Mouse (Mus musculus) lung, embryonic 16.5 days (tissue): Measurements from ENCODE around the gene Fam228b. TPM values are rescaled to one million over a fixed set of nuclear protein-coding genes. Genes with fewer than 3 reads are reported as not detected.
"Not testable (repeated sequence)": the region's sequence is repeated elsewhere in the genome, so short reads cannot be mapped to it uniquely, and the experiment has no call there.

Experiments used
- ATAC-seq: fragments of 200-750 bp; cut with Nextera tagmentation; 2 replicates; pipeline ENCODE4 v1.8.0; 2017; ENCODE audit warnings: low read depth, mild to moderate bottlenecking, moderate library complexity
- H3K27ac ChIP-seq: fragments of 300-500 bp; sonication (generic); 2 replicates; pipeline ENCODE4 v1.5.1; 2014; ENCODE audit warnings: mild to moderate bottlenecking, control low read depth, low read length
- H3K27me3 ChIP-seq: fragments of 300-500 bp; sonication (generic); 2 replicates; pipeline ENCODE4 v1.6.1; 2014; ENCODE audit warnings: low read depth, low read length, mixed read lengths; ENCODE audit not compliant: control insufficient read depth, insufficient read depth
- H3K36me3 ChIP-seq: fragments of 300-500 bp; sonication (generic); 2 replicates; pipeline ENCODE4 v1.6.1; 2014; ENCODE audit warnings: low read length; ENCODE audit not compliant: control insufficient read depth, insufficient read depth
- H3K4me1 ChIP-seq: fragments of 300-500 bp; sonication (generic); replicated peaks from 2 replicates; pipeline ENCODE4 v1.6.1; 2014; ENCODE audit warnings: low read length, mixed read lengths; ENCODE audit not compliant: control insufficient read depth, insufficient read depth
- H3K4me2 ChIP-seq: fragments of 300-500 bp; sonication (generic); 2 replicates; pipeline ENCODE4 v1.6.1; 2014; ENCODE audit warnings: low read depth, low read length, control low read depth
- H3K4me3 ChIP-seq: fragments of 300-500 bp; sonication (generic); 2 replicates; pipeline ENCODE4 v1.5.1; 2014; ENCODE audit warnings: mild to moderate bottlenecking, low read length, control low read depth
- H3K9ac ChIP-seq: fragments of 300-500 bp; sonication (generic); 2 replicates; pipeline ENCODE4 v1.6.1; 2014; ENCODE audit warnings: low read length, control low read depth
- H3K9me3 ChIP-seq: fragments of 300-500 bp; sonication (generic); 2 replicates; pipeline ENCODE4 v1.6.1; 2016; ENCODE audit warnings: low read length; ENCODE audit not compliant: control insufficient read depth
- WGBS: fragments of 180-500 bp; shearing (Covaris S2); extraction: QIAGEN DNeasy Blood & Tissue Kit; methylation state at CpG from one replicate; pipeline ENCODE4 v1.1.7; 2014; 5-methylcytosine and 5-hydroxymethylcytosine counted together
- polyA plus RNA-seq: library from polyadenylated mRNA; unstranded; fragments of >200 nt; fragmentation: Nextera tagmentation; extraction: Ambion mirVana; gene quantifications from 2 replicates; pipeline ENCODE4 v1.2.1, GENCODE M21; 2015

Gene Fam228b
- polyA plus RNA-seq, 1 experiment from 2014 or later = 2.8 TPM

- not testable (repeated sequence) for H3K4me1 ChIP-seq, H3K4me2 ChIP-seq, H3K9me3 ChIP-seq, H3K27ac ChIP-seq, H3K27me3 ChIP-seq, ATAC-seq, H3K9ac ChIP-seq, H3K4me3 ChIP-seq, H3K36me3 ChIP-seq
- 94% methylated on average over 25 of the region's 25 CpGs for WGBS
Measured at GRCm38 (mm10) chr12:4788128-4788527, 19.1 kb upstream of the Fam228b start.

- Histone ChIP-seq H3K4me1 (no peaks in the 10 kb centered on the region), H3K4me3 (no peak overlapping the region), H3K4me2 (no peak overlapping the region), H3K36me3 (no peaks in the 10 kb centered on the region), H3K9me3 (no peaks in the 10 kb centered on the region), H3K9ac (no peak overlapping the region), H3K27ac (no peak overlapping the region), H3K27me3 (no peaks in the 10 kb centered on the region)
- ATAC-seq = no peak
- WGBS = 67% methylated on average over 2 of the region's 2 CpGs
Measured at GRCm38 (mm10) chr12:4784466-4784865, 15.4 kb upstream of the Fam228b start.

GRCm38 (mm10) chr12:4783598-4783997, 14.5 kb upstream of the Fam228b start:
- no peaks in the 10 kb centered on the region for H3K4me1 ChIP-seq
- H3K27ac ChIP-seq = no peak overlapping the region
- 52% methylated on average over 5 of the region's 5 CpGs for WGBS
- no peaks in the 10 kb centered on the region for H3K36me3 ChIP-seq
- H3K9ac ChIP-seq = no peak overlapping the region
- no peak for ATAC-seq
- H3K4me3 ChIP-seq = no peak overlapping the region
- no peaks in the 10 kb centered on the region for H3K27me3 ChIP-seq
- H3K4me2 ChIP-seq = no peak overlapping the region
- no peaks in the 10 kb centered on the region for H3K9me3 ChIP-seq

GRCm38 (mm10) chr12:4781725-4782404, 12.8 kb upstream of the Fam228b start:
- ATAC-seq, H3K4me1 ChIP-seq, H3K36me3 ChIP-seq, H3K27ac ChIP-seq, H3K4me2 ChIP-seq, H3K27me3 ChIP-seq, H3K4me3 ChIP-seq, H3K9me3 ChIP-seq, H3K9ac ChIP-seq: not testable (repeated sequence)
- 82% methylated on average over 9 of the region's 9 CpGs for WGBS

GRCm38 (mm10) chr12:4781270-4781669, 12.2 kb upstream of the Fam228b start:
- no peak overlapping the region for H3K9ac ChIP-seq
- no peaks in the 10 kb centered on the region for H3K36me3 ChIP-seq
- H3K27ac ChIP-seq = no peak overlapping the region
- 81% methylated on average over 1 of the region's 1 CpGs for WGBS
- no peaks in the 10 kb centered on the region for H3K9me3 ChIP-seq
- ATAC-seq = no peak
- H3K27me3 ChIP-seq = no peaks in the 10 kb centered on the region
- no peak overlapping the region for H3K4me3 ChIP-seq
- H3K4me1 ChIP-seq = no peaks in the 10 kb centered on the region
- no peak overlapping the region for H3K4me2 ChIP-seq

GRCm38 (mm10) chr12:4780245-4780644, 11.2 kb upstream of the Fam228b start:
- H3K36me3 ChIP-seq = no peaks in the 10 kb centered on the region
- no peak overlapping the region for H3K27ac ChIP-seq
- no peaks in the 10 kb centered on the region for H3K9me3 ChIP-seq
- H3K4me2 ChIP-seq = no peak overlapping the region
- H3K4me3 ChIP-seq = no peak overlapping the region
- H3K9ac ChIP-seq = no peak overlapping the region
- no peaks in the 10 kb centered on the region for H3K27me3 ChIP-seq
- no peaks in the 10 kb centered on the region for H3K4me1 ChIP-seq
- 52% methylated on average over 2 of the region's 2 CpGs for WGBS
- ATAC-seq = no peak

GRCm38 (mm10) chr12:4777734-4778133, 8.7 kb upstream of the Fam228b start:
- Histone ChIP-seq H3K36me3 (no peaks in the 10 kb centered on the region), H3K27me3 (no peaks in the 10 kb centered on the region), H3K4me3 (no peak overlapping the region), H3K4me1 (no peaks in the 10 kb centered on the region), H3K27ac (no peak overlapping the region), H3K9ac (no peak overlapping the region), H3K9me3 (no peaks in the 10 kb centered on the region), H3K4me2 (no peak overlapping the region)
- 78% methylated on average over 6 of the region's 6 CpGs for WGBS
- ATAC-seq = no peak

- no peak for ATAC-seq
- H3K36me3 ChIP-seq = no peaks in the 10 kb centered on the region
- H3K4me1 ChIP-seq = no peaks in the 10 kb centered on the region
- no peak overlapping the region for H3K9ac ChIP-seq
- H3K4me3 ChIP-seq = no peak overlapping the region
- H3K27ac ChIP-seq = no peak overlapping the region
- 68% methylated on average over 9 of the region's 9 CpGs for WGBS
- H3K4me2 ChIP-seq = no peak overlapping the region
- H3K9me3 ChIP-seq = no peaks in the 10 kb centered on the region
- H3K27me3 ChIP-seq = no peaks in the 10 kb centered on the region
Measured at GRCm38 (mm10) chr12:4775588-4775949, 6.5 kb upstream of the Fam228b start.

GRCm38 (mm10) chr12:4774895-4775587, 6.0 kb upstream of the Fam228b start:
- no peak overlapping the region for H3K4me3 ChIP-seq
- WGBS = 87% methylated on average over 8 of the region's 8 CpGs
- H3K4me2 ChIP-seq = no peak overlapping the region
- no peak for ATAC-seq
- no peaks in the 10 kb centered on the region for H3K9me3 ChIP-seq
- no peaks in the 10 kb centered on the region for H3K27me3 ChIP-seq
- H3K27ac ChIP-seq = no peak overlapping the region
- H3K4me1 ChIP-seq = no peaks in the 10 kb centered on the region
- H3K36me3 ChIP-seq = no peaks in the 10 kb centered on the region
- H3K9ac ChIP-seq = no peak overlapping the region
